ENCODE assay signal across 18 mouse cellular contexts in genomic region chr9:68188921-68189320, GRCm38 (mm10).
DNase-seq lines count a peak whose midpoint lies in the region; ATAC-seq and TF ChIP-seq lines count a peak whose summit lies in the region.
"Had no signal": no experiment of that assay in that cellular context is flagged by ENCODE, and none has a peak within 500 bp of the region (broad histone marks: within the 10 kb centered on the region; RNA-seq: fewer than 3 reads in every experiment).

No protein-coding gene starts in this region.

- H3K9ac ChIP-seq in kidney, embryonic 14.5 days (ENCODE audit: low read depth, low read length): no peak overlapping the region
- H3K9ac ChIP-seq in midbrain, postnatal 0 days (replicated peaks; ENCODE audit: low read length, poor library complexity, severe bottlenecking): no peak overlapping the region
- H3K9ac ChIP-seq in midbrain, embryonic 15.5 days: no peak overlapping the region
- H3K9ac ChIP-seq: forebrain, embryonic 13.5 days; forebrain, postnatal 0 days; heart, embryonic 13.5 days; hindbrain, embryonic 13.5 days had no signal

- no peaks in the 10 kb centered on the region for H3K4me1 ChIP-seq in kidney, embryonic 14.5 days (ENCODE audit: control insufficient read depth, insufficient read depth, low read length)
- H3K4me1 ChIP-seq in midbrain, postnatal 0 days (ENCODE audit: insufficient read depth, low read length): no peaks in the 10 kb centered on the region
- H3K4me1 ChIP-seq in midbrain, embryonic 15.5 days: no peaks in the 10 kb centered on the region
- H3K4me1 ChIP-seq: embryonic facial prominence, embryonic 10.5 days; forebrain, embryonic 13.5 days; heart, embryonic 13.5 days; hindbrain, embryonic 13.5 days had no signal

- no peak overlapping the region for H3K27ac ChIP-seq in kidney, embryonic 14.5 days (ENCODE audit: low read depth, low read length)
- no peak overlapping the region for H3K27ac ChIP-seq in midbrain, postnatal 0 days (ENCODE audit: low read depth, low read length)
- H3K27ac ChIP-seq in midbrain, embryonic 15.5 days: no peak overlapping the region
- H3K27ac ChIP-seq: embryonic facial prominence, embryonic 10.5 days; forebrain, embryonic 13.5 days; heart, embryonic 13.5 days; hindbrain, embryonic 13.5 days had no signal

- no peaks in the 10 kb centered on the region for H3K27me3 ChIP-seq in kidney, embryonic 14.5 days (ENCODE audit: control insufficient read depth, insufficient read depth, low read length)
- H3K27me3 ChIP-seq in midbrain, postnatal 0 days (ENCODE audit: insufficient read depth, low read length): no peaks in the 10 kb centered on the region
- H3K27me3 ChIP-seq in midbrain, embryonic 15.5 days (replicated peaks): no peaks in the 10 kb centered on the region
- H3K27me3 ChIP-seq: forebrain, embryonic 13.5 days; heart, embryonic 13.5 days; hindbrain, embryonic 13.5 days had no signal

- H3K4me3 ChIP-seq in kidney, embryonic 14.5 days (ENCODE audit: low read length): no peak overlapping the region
- H3K4me3 ChIP-seq in midbrain, postnatal 0 days (ENCODE audit: low read depth, low read length): no peak overlapping the region
- no peak overlapping the region for H3K4me3 ChIP-seq in midbrain, embryonic 15.5 days
- H3K4me3 ChIP-seq: embryonic facial prominence, embryonic 10.5 days; forebrain, embryonic 13.5 days; heart, embryonic 13.5 days; hindbrain, embryonic 13.5 days had no signal

- no peak for TF ChIP-seq CTCF in midbrain, postnatal 0 days (IDR thresholded peaks at IDR 0.05)

- ATAC-seq in kidney, embryonic 14.5 days (ENCODE audit: low FRiP score, low TSS enrichment): no peak
- no peak for ATAC-seq in midbrain, postnatal 0 days (ENCODE audit: low FRiP score)
- ATAC-seq in midbrain, embryonic 15.5 days (replicated peaks): no peak
- ATAC-seq: forebrain, embryonic 13.5 days; forebrain, postnatal 0 days had no signal

- peak; percentile 24 for DNase-seq in kidney, adult 11 months
- peak; percentile 26 for DNase-seq in midbrain, postnatal 0 days (ENCODE audit: low spot score)
- DNase-seq in kidney, postnatal 10 days: peak; percentile 33
- DNase-seq in heart, postnatal 4 days: no peak
- no peak for DNase-seq in spleen, postnatal 36 days (ENCODE audit: low spot score in 2 of 2)
- DNase-seq: adrenal gland, adult 2 months; adrenal gland, postnatal 25 days; cerebellum, adult 8-10 months; forebrain, postnatal 0 days; gastrocnemius, postnatal 36 days; heart, adult 11 months; heart, postnatal 36 days had no signal

- no peaks in the 10 kb centered on the region for H3K36me3 ChIP-seq in kidney, embryonic 14.5 days (ENCODE audit: control insufficient read depth, insufficient read depth, low read length)
- no peaks in the 10 kb centered on the region for H3K36me3 ChIP-seq in midbrain, postnatal 0 days (ENCODE audit: insufficient read depth, low read length)
- H3K36me3 ChIP-seq in midbrain, embryonic 15.5 days (replicated peaks): no peaks in the 10 kb centered on the region
- H3K36me3 ChIP-seq: embryonic facial prominence, embryonic 10.5 days; heart, embryonic 13.5 days; hindbrain, embryonic 13.5 days had no signal

- H3K9me3 ChIP-seq in kidney, embryonic 14.5 days (ENCODE audit: control insufficient read depth, low read length): no peaks in the 10 kb centered on the region
- no peaks in the 10 kb centered on the region for H3K9me3 ChIP-seq in midbrain, postnatal 0 days (ENCODE audit: low read length)
- H3K9me3 ChIP-seq in midbrain, embryonic 15.5 days: no peaks in the 10 kb centered on the region
- H3K9me3 ChIP-seq: embryonic facial prominence, embryonic 10.5 days; forebrain, embryonic 13.5 days; heart, embryonic 13.5 days; hindbrain, embryonic 13.5 days had no signal

- no peak overlapping the region for H3K4me2 ChIP-seq in kidney, embryonic 14.5 days (replicated peaks; ENCODE audit: low read depth, low read length)
- H3K4me2 ChIP-seq in midbrain, postnatal 0 days (ENCODE audit: low read depth, low read length, poor library complexity, severe bottlenecking): no peak overlapping the region
- no peak overlapping the region for H3K4me2 ChIP-seq in midbrain, embryonic 15.5 days
- H3K4me2 ChIP-seq: forebrain, embryonic 13.5 days; heart, embryonic 13.5 days; hindbrain, embryonic 13.5 days had no signal

Comparison
In these comparisons a context has a peak if more than half of its experiments do, and no peak if none do; other contexts are left out.
1. DNase-seq: peak in kidney, adult 11 months (single experiment), midbrain, postnatal 0 days (single experiment) and kidney, postnatal 10 days (single experiment); none in heart, postnatal 4 days (single experiment) and spleen, postnatal 36 days (0 of 2).